ENCODE assay signal across 20 mouse cellular contexts in the genomic region with DNA sequence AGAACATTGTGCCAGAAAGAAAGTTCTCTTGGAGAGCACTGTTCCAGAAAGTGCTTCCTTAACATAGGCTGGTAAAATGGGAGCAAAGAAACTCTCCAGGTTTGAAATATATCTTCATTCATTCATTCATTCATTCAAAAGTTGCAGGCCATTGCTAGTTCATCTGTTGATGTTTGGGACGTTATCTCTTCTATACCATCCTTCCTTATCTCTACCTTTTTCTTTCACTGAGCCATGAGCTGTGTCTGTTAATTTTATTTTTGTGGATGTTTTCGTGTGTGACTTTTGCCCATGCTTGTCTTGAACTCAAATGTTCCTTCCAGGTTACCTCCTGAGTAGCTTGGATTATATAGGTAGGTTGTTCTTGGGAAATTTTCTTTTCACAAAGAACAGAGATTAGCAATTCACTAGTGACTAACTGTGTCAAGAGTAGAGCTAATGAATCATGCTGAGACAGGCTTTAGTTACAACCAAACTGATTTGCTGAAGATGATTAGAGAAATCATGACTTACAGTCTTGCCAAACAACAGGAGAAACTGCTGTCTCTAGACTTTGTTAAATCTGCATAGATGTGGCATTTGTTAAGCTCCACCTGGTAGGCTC. TPM values are rescaled to one million over a fixed set of nuclear protein-coding genes. Genes with fewer than 3 reads are reported as not detected.
DNase-seq lines count a peak whose midpoint lies in the region; ATAC-seq and TF ChIP-seq lines count a peak whose summit lies in the region.
"Had no signal": no experiment of that assay in that cellular context is flagged by ENCODE, and none has a peak within 500 bp of the region (broad histone marks: within the 10 kb centered on the region; RNA-seq: fewer than 3 reads in every experiment).

No protein-coding gene starts in this region.

- peak overlapping the region; percentile 36 for H3K4me2 ChIP-seq in liver, embryonic 14.5 days (ENCODE audit: low read depth)
- H3K4me2 ChIP-seq: embryonic facial prominence, embryonic 13.5 days; forebrain, embryonic 13.5 days; heart, embryonic 12.5 days; hindbrain, embryonic 14.5 days had no signal

- TF ChIP-seq EP300 in liver, embryonic 14.5 days (IDR thresholded peaks at IDR 0.05; ENCODE audit: low read depth): no peak

- no peak overlapping the region for H3K4me3 ChIP-seq in liver, embryonic 14.5 days (ENCODE audit: insufficient read depth in 1 of 2, low read depth in 2 of 2, low read length in 2 of 2)
- H3K4me3 ChIP-seq in macrophage (ENCODE audit: inconsistent target): no peak overlapping the region
- H3K4me3 ChIP-seq: embryonic facial prominence, embryonic 13.5 days; forebrain, embryonic 13.5 days; gastrocnemius, adult 2 months; heart, adult 2 months; heart, embryonic 12.5 days; hindbrain, embryonic 10.5 days had no signal

- no peaks in the 10 kb centered on the region for H3K9me3 ChIP-seq in liver, embryonic 14.5 days (ENCODE audit: control insufficient read depth, low read length)
- H3K9me3 ChIP-seq: embryonic facial prominence, embryonic 13.5 days; forebrain, embryonic 13.5 days; heart, embryonic 12.5 days; hindbrain, embryonic 10.5 days had no signal

- WGBS in liver, embryonic 14.5 days (ENCODE audit: insufficient replicate concordance): 19% methylated on average over 2 of the region's 2 CpGs
- WGBS in macrophage (ENCODE audit: missing documents): 100% methylated on average over 1 of the region's 2 CpGs

- intact Hi-C loops in left cerebral cortex, postnatal 10 days (cut with DNase I): no loop called here

- DNase-seq in liver, embryonic 14.5 days (ENCODE audit: low read depth in 3 of 3, low spot score in 3 of 3): no peak
- no peak for DNase-seq in liver
- peak; percentile 55 for DNase-seq in fat pad, adult 2 months (ENCODE audit: extremely low read depth, low read depth, low spot score)
- DNase-seq in urinary bladder, postnatal 10 days (ENCODE audit: low spot score): no peak
- DNase-seq in left cerebral cortex, postnatal 10 days (ENCODE audit: extremely low spot score in 1 of 2, low spot score in 2 of 2): no peak
- no peak for DNase-seq in kidney, postnatal 4 days
- DNase-seq: adrenal gland, postnatal 10 days; cerebellum, adult 11-12 months; cerebellum, adult 9-10 months; cerebellum, postnatal 25 days; forebrain, postnatal 0 days; gastrocnemius, adult 2 months; gastrocnemius, postnatal 36 days; heart, adult 2 months had no signal

- peaks cover 3% of the 10 kb centered on the region; the same call in 1 of the 2 replicates for H3K36me3 ChIP-seq in liver, embryonic 14.5 days (replicated peaks; ENCODE audit: control insufficient read depth, insufficient read depth, low read depth)
- H3K36me3 ChIP-seq in macrophage (ENCODE audit: inconsistent target): 0 out of 2 replicates have a peak, but pooled peaks cover 5% of the 10 kb centered on the region
- H3K36me3 ChIP-seq: embryonic facial prominence, embryonic 13.5 days had no signal

- peak; percentile 47; the same call in 1 of the 2 replicates for ATAC-seq in liver, embryonic 14.5 days (ENCODE audit: insufficient read depth)
- ATAC-seq: forebrain, embryonic 13.5 days; forebrain, postnatal 0 days had no signal

- H3K27me3 ChIP-seq in liver, embryonic 14.5 days (ENCODE audit: control insufficient read depth, insufficient read depth, low read length): no peaks in the 10 kb centered on the region
- H3K27me3 ChIP-seq: embryonic facial prominence, embryonic 13.5 days; forebrain, embryonic 13.5 days; heart, embryonic 12.5 days had no signal

- H3K9ac ChIP-seq in liver, embryonic 14.5 days (replicated peaks): no peak overlapping the region
- H3K9ac ChIP-seq: embryonic facial prominence, embryonic 13.5 days; forebrain, embryonic 13.5 days; forebrain, postnatal 0 days; heart, embryonic 12.5 days; hindbrain, embryonic 14.5 days had no signal

- TF ChIP-seq CTCF in liver, embryonic 14.5 days (IDR thresholded peaks at IDR 0.05; ENCODE audit: low read depth): no peak

- H3K27ac ChIP-seq in liver, embryonic 14.5 days: no peak overlapping the region; the same call in 1 of the 2 replicates
- H3K27ac ChIP-seq in macrophage: peak overlapping the region; percentile 73
- H3K27ac ChIP-seq: embryonic facial prominence, embryonic 13.5 days; forebrain, embryonic 13.5 days; gastrocnemius, adult 2 months; heart, adult 2 months; hindbrain, embryonic 10.5 days; hindbrain, embryonic 14.5 days had no signal

- H3K4me1 ChIP-seq in liver, embryonic 14.5 days (replicated peaks; ENCODE audit: control insufficient read depth in 2 of 2, insufficient read depth in 2 of 2, low read length in 1 of 2): peaks cover 38 to 41% of the 10 kb centered on the region in 2 experiments

- peaks cover 99% of the 10 kb centered on the region for H3K79me2 ChIP-seq in macrophage (ENCODE audit: inconsistent target)

RNA-seq across cellular contexts. Expression of gene Ankfy1, which starts 6.7 kb away (rescaled TPM):
- polyA plus RNA-seq in liver, embryonic 14.5 days (2012; rRNA removed): 9.4 and 10.5 TPM in 2 replicates
- polyA plus RNA-seq in liver, embryonic 14.5 days (2014; fragmentation: Nextera tagmentation; extraction: Ambion mirVana): 11.9 and 14.6 TPM in 2 replicates
- total RNA-seq in macrophage (2018; cell fraction: chromatin; rRNA removed): 100 to 1,000 TPM; 170 to 410 (median 269) TPM
- 100 to 1,000 TPM in 6 of 26 experiments, 10 to 100 TPM in 20; 66.9 to 115 (median 90.0) TPM for total RNA-seq in macrophage (2018; cell fraction: cytosol; rRNA removed)
- 100 to 1,000 TPM; 101 to 298 (median 188) TPM for total RNA-seq in macrophage (2018; cell fraction: nucleus; rRNA removed)
- 49.5 to 82.3 TPM (median 58.4 TPM) in 3 replicates for polyA plus RNA-seq in macrophage (2018)
- total RNA-seq in left cerebral cortex, postnatal 10 days (2021): 10 to 100 TPM; 39.7 to 44.2 TPM
